Mouse (Mus musculus): ENCODE data around the gene Srgap3.

GRCm38 (mm10) chr6:112842426-112842825 is 104.6 kb downstream of the Srgap3 start:
- TF ChIP-seq POLR2A (IDR thresholded peaks at IDR 0.05; ENCODE audit: borderline replicate concordance, extremely low read depth, low read depth, low read length) = no peak
- TF ChIP-seq CTCF (IDR thresholded peaks at IDR 0.05; ENCODE audit: insufficient read depth, low read length) = no peak
